ENCODE assay signal across 29 mouse cellular contexts in the genomic region with DNA sequence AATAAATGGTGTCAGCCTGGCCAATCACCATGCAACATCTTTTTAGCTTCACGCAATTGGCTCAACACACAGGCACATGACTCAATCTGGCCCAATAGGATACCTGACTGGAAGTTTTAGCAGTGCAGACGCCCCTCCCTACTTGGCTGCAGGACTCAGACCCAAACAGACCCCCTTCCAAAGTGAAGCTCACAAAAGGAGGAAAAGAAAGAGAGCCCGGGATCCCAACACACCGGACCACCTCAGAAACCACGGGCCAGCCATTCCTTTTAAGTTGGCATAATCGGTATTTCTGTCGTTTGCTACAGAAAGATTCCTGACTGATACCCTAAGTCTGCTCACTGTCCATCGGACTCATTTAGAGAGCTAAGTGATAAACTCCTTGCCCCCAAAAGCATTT. TPM values are rescaled to one million over a fixed set of nuclear protein-coding genes. Genes with fewer than 3 reads are reported as not detected.
"Had no signal": no experiment of that assay in that cellular context is flagged by ENCODE, and none has a peak within 500 bp of the region (broad histone marks: within the 10 kb centered on the region; RNA-seq: fewer than 3 reads in every experiment).

No protein-coding gene starts in this region.

- H3K4me3 ChIP-seq: heart, adult 2 months; heart, embryonic 12.5 days; hindbrain, embryonic 13.5 days; hindbrain, embryonic 15.5 days; kidney, embryonic 15.5 days; limb, embryonic 13.5 days; limb, embryonic 15.5 days; liver, embryonic 13.5 days had no signal

- ATAC-seq: hindbrain, postnatal 0 days; intestine, embryonic 16.5 days had no signal

- H3K4me2 ChIP-seq: heart, embryonic 12.5 days; hindbrain, embryonic 13.5 days; hindbrain, embryonic 15.5 days; kidney, embryonic 15.5 days; limb, embryonic 13.5 days; limb, embryonic 15.5 days; liver, embryonic 13.5 days had no signal

- H3K4me1 ChIP-seq: liver, embryonic 13.5 days had no signal

- H3K36me3 ChIP-seq: heart, embryonic 12.5 days; hindbrain, embryonic 13.5 days; hindbrain, embryonic 15.5 days; kidney, embryonic 15.5 days; limb, embryonic 13.5 days; limb, embryonic 15.5 days; liver, embryonic 13.5 days had no signal

- H3K9me3 ChIP-seq: heart, embryonic 12.5 days; hindbrain, embryonic 13.5 days; hindbrain, embryonic 15.5 days; kidney, embryonic 15.5 days; limb, embryonic 13.5 days; limb, embryonic 15.5 days; liver, embryonic 13.5 days had no signal

- H3K9ac ChIP-seq: heart, embryonic 12.5 days; hindbrain, embryonic 13.5 days; hindbrain, embryonic 15.5 days; kidney, embryonic 15.5 days; limb, embryonic 13.5 days; limb, embryonic 15.5 days; liver, embryonic 13.5 days had no signal

- DNase-seq: gastrocnemius, postnatal 14 days; gastrocnemius, postnatal 36 days; heart, postnatal 10 days; kidney, adult 11 months; kidney, adult 2 months; kidney, adult 9 months; kidney, postnatal 14 days; kidney, postnatal 36 days; layer of hippocampus, adult 9-11 months; layer of hippocampus, postnatal 36 days; liver, embryonic 13.5 days had no signal

- H3K27ac ChIP-seq: heart, adult 2 months; hindbrain, embryonic 13.5 days; hindbrain, embryonic 15.5 days; hindbrain, postnatal 0 days; kidney, embryonic 15.5 days; kidney, postnatal 0 days; limb, embryonic 13.5 days; limb, embryonic 15.5 days; liver, embryonic 13.5 days had no signal

RNA-seq across cellular contexts. Expression of a gene that starts 5.3 kb away (rescaled TPM):
- total RNA-seq: gastrocnemius, adult 18-20 months; gastrocnemius, adult 8-10 months; gastrocnemius, postnatal 14 days; gastrocnemius, postnatal 36 days; heart, adult 2 months; heart, postnatal 10 days; heart, postnatal 25 days; liver, adult 2 months had no signal
- polyA plus RNA-seq: heart, adult 2 months; heart, embryonic 12.5 days; heart, embryonic 14.5 days; heart, embryonic 16.5 days; intestine, embryonic 16.5 days; kidney, adult 2 months; kidney, postnatal 0 days; large intestine, adult 2 months; limb, embryonic 11.5 days; limb, embryonic 15.5 days; liver, adult 2 months; liver, embryonic 13.5 days had no signal
